Mouse (Mus musculus): ENCODE results near the gene Pts. TPM values are rescaled to one million over a fixed set of nuclear protein-coding genes. Genes with fewer than 3 reads are reported as not detected.

The Pts gene
- polyA plus RNA-seq, 1 experiment from 2014 or later: 91.8 TPM

- no peak for ATAC-seq (ENCODE audit: insufficient read depth, low FRiP score)
- H3K27me3 ChIP-seq (ENCODE audit: control insufficient read depth, insufficient read depth, low read length): no peaks in the 10 kb centered on the region
- H3K4me2 ChIP-seq (ENCODE audit: low read depth, low read length): no peak overlapping the region
- no peaks in the 10 kb centered on the region for H3K9me3 ChIP-seq (replicated peaks; ENCODE audit: control insufficient read depth, low read length)
- no peak overlapping the region for H3K9ac ChIP-seq (ENCODE audit: low read length)
- H3K36me3 ChIP-seq (ENCODE audit: control insufficient read depth, insufficient read depth, low read length): no peaks in the 10 kb centered on the region
- 59% methylated on average over 2 of the region's 2 CpGs for WGBS
- no peak overlapping the region for H3K27ac ChIP-seq (ENCODE audit: low read length)
- no peak overlapping the region for H3K4me3 ChIP-seq (replicated peaks; ENCODE audit: low read length)
- peaks cover 4% of the 10 kb centered on the region; the same call in 1 of the 2 replicates for H3K4me1 ChIP-seq (ENCODE audit: control insufficient read depth, insufficient read depth, low read length)
These were observed 36.9 kb downstream of the Pts start for GRCm38 (mm10) chr9:50491531-50492045.

DNA sequence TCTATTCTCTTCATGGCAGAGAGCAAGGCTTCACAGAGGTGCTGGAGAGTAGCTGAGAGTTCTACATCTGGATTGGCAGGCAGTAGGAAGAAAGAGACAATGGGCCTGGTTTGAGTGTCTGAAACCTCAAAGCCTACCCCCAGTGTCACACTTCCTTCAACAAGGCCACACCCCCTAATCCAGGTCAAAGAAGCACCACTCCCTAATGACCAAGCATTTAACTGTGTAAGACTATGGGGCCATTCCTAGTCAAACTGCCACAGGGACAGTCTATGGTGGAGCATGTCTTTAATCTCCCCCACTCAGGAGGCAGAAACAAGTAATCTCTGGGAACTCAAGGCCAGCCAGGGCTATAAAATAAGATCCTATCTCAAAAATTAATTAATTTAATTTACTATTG lies 37.7 kb downstream of the Pts start:
- Histone ChIP-seq H3K27ac (ENCODE audit: low read length) (no peak overlapping the region), H3K4me3 (replicated peaks; ENCODE audit: low read length) (no peak overlapping the region), H3K36me3 (ENCODE audit: control insufficient read depth, insufficient read depth, low read length) (no peaks in the 10 kb centered on the region), H3K4me2 (ENCODE audit: low read depth, low read length) (no peak overlapping the region), H3K9ac (ENCODE audit: low read length) (no peak overlapping the region), H3K27me3 (ENCODE audit: control insufficient read depth, insufficient read depth, low read length) (no peaks in the 10 kb centered on the region), H3K4me1 (ENCODE audit: control insufficient read depth, insufficient read depth, low read length) (no peaks in the 10 kb centered on the region; the same call in 1 of the 2 replicates), H3K9me3 (replicated peaks; ENCODE audit: control insufficient read depth, low read length) (no peaks in the 10 kb centered on the region)
- ATAC-seq (ENCODE audit: insufficient read depth, low FRiP score): no peak

DNA sequence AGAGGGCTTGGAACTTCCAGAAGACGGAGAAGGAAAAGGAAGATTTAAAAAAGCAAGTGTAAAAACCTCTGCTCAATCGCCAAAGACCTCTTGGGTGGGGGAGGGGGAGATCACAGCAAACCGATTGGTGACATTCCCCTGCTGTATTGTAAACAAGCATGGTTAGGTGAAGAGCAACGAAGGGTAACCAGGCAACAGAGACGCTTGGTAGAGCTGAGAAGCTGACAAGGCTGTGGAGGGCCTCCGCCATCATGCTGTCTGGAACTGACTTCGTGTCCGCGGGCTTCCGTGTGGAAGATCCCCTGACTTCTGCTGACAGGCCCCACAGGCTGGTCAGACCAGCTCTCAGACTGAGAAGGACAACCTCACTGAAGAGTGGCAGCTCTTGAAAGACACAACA lies 43.0 kb downstream of the Pts start:
- Histone ChIP-seq H3K9ac (ENCODE audit: low read length) (0 out of 2 replicates have a peak overlapping the region, but pooled peaks have one; percentile 8), H3K4me1 (ENCODE audit: control insufficient read depth, insufficient read depth, low read length) (no peaks in the 10 kb centered on the region; the same call in 1 of the 2 replicates), H3K27me3 (ENCODE audit: control insufficient read depth, insufficient read depth, low read length) (no peaks in the 10 kb centered on the region; the same call in 1 of the 2 replicates), H3K4me2 (ENCODE audit: low read depth, low read length) (peak overlapping the region; percentile 16), H3K27ac (ENCODE audit: low read length) (no peak overlapping the region), H3K36me3 (ENCODE audit: control insufficient read depth, insufficient read depth, low read length) (no peaks in the 10 kb centered on the region), H3K9me3 (replicated peaks; ENCODE audit: control insufficient read depth, low read length) (no peaks in the 10 kb centered on the region), H3K4me3 (replicated peaks; ENCODE audit: low read length) (no peak overlapping the region)
- ATAC-seq (ENCODE audit: insufficient read depth, low FRiP score): 0 out of 2 replicates have a peak, but pooled peaks have one; percentile 37
- WGBS: 14% methylated on average over 10 of the region's 10 CpGs

- no peak overlapping the region for H3K27ac ChIP-seq (ENCODE audit: low read length)
- no peaks in the 10 kb centered on the region; the same call in 1 of the 2 replicates for H3K27me3 ChIP-seq (ENCODE audit: control insufficient read depth, insufficient read depth, low read length)
- peaks cover 10% of the 10 kb centered on the region for H3K4me1 ChIP-seq (ENCODE audit: control insufficient read depth, insufficient read depth, low read length)
- H3K9ac ChIP-seq (ENCODE audit: low read length): no peak overlapping the region
- H3K9me3 ChIP-seq (replicated peaks; ENCODE audit: control insufficient read depth, low read length): no peaks in the 10 kb centered on the region
- no peak overlapping the region for H3K4me2 ChIP-seq (ENCODE audit: low read depth, low read length)
- H3K4me3 ChIP-seq (replicated peaks; ENCODE audit: low read length): no peak overlapping the region
- no peaks in the 10 kb centered on the region for H3K36me3 ChIP-seq (ENCODE audit: control insufficient read depth, insufficient read depth, low read length)
- WGBS: 83% methylated on average over 8 of the region's 8 CpGs
- ATAC-seq (ENCODE audit: insufficient read depth, low FRiP score): no peak
These were observed 45.8 kb downstream of the Pts start for GRCm38 (mm10) chr9:50482743-50483142.

GRCm38 (mm10) chr9:50479476-50479875 lies 49.0 kb downstream of the Pts start:
- no peak for ATAC-seq (ENCODE audit: insufficient read depth, low FRiP score)
- Histone ChIP-seq H3K4me1 (ENCODE audit: control insufficient read depth, insufficient read depth, low read length) (peaks cover 10% of the 10 kb centered on the region), H3K27ac (ENCODE audit: low read length) (0 out of 2 replicates have a peak overlapping the region, but pooled peaks have one; percentile 3), H3K4me3 (replicated peaks; ENCODE audit: low read length) (no peak overlapping the region), H3K9ac (ENCODE audit: low read length) (no peak overlapping the region), H3K9me3 (replicated peaks; ENCODE audit: control insufficient read depth, low read length) (no peaks in the 10 kb centered on the region), H3K4me2 (ENCODE audit: low read depth, low read length) (0 out of 2 replicates have a peak overlapping the region, but pooled peaks have one; percentile 13), H3K36me3 (ENCODE audit: control insufficient read depth, insufficient read depth, low read length) (no peaks in the 10 kb centered on the region), H3K27me3 (ENCODE audit: control insufficient read depth, insufficient read depth, low read length) (no peaks in the 10 kb centered on the region; the same call in 1 of the 2 replicates)
- whole genome bisulfite sequencing: 35% methylated on average over 8 of the region's 8 CpGs

GRCm38 (mm10) chr9:50478826-50479225 lies 49.7 kb downstream of the Pts start:
- Histone ChIP-seq H3K4me2 (ENCODE audit: low read depth, low read length) (0 out of 2 replicates have a peak overlapping the region, but pooled peaks have one; percentile 13), H3K4me3 (replicated peaks; ENCODE audit: low read length) (no peak overlapping the region), H3K27ac (ENCODE audit: low read length) (peak overlapping the region; percentile 23; the same call in 1 of the 2 replicates), H3K9me3 (replicated peaks; ENCODE audit: control insufficient read depth, low read length) (no peaks in the 10 kb centered on the region), H3K36me3 (ENCODE audit: control insufficient read depth, insufficient read depth, low read length) (no peaks in the 10 kb centered on the region), H3K9ac (ENCODE audit: low read length) (no peak overlapping the region), H3K27me3 (ENCODE audit: control insufficient read depth, insufficient read depth, low read length) (no peaks in the 10 kb centered on the region; the same call in 1 of the 2 replicates), H3K4me1 (ENCODE audit: control insufficient read depth, insufficient read depth, low read length) (peaks cover 10% of the 10 kb centered on the region)
- peak; percentile 64 for ATAC-seq (ENCODE audit: insufficient read depth, low FRiP score)
- WGBS: 10% methylated on average over 5 of the region's 5 CpGs

GRCm38 (mm10) chr9:50477270-50477669 lies 51.3 kb downstream of the Pts start:
- no peak overlapping the region for H3K4me3 ChIP-seq (replicated peaks; ENCODE audit: low read length)
- ATAC-seq (ENCODE audit: insufficient read depth, low FRiP score): no peak
- 86% methylated on average over 9 of the region's 9 CpGs for WGBS
- no peak overlapping the region for H3K27ac ChIP-seq (ENCODE audit: low read length)
- H3K36me3 ChIP-seq (ENCODE audit: control insufficient read depth, insufficient read depth, low read length): no peaks in the 10 kb centered on the region
- peaks cover 10% of the 10 kb centered on the region for H3K4me1 ChIP-seq (ENCODE audit: control insufficient read depth, insufficient read depth, low read length)
- no peaks in the 10 kb centered on the region for H3K27me3 ChIP-seq (ENCODE audit: control insufficient read depth, insufficient read depth, low read length)
- H3K4me2 ChIP-seq (ENCODE audit: low read depth, low read length): no peak overlapping the region
- no peak overlapping the region for H3K9ac ChIP-seq (ENCODE audit: low read length)
- H3K9me3 ChIP-seq (replicated peaks; ENCODE audit: control insufficient read depth, low read length): no peaks in the 10 kb centered on the region

- H3K27ac ChIP-seq (ENCODE audit: low read length): no peak overlapping the region
- peak; percentile 44; the same call in 1 of the 2 replicates for ATAC-seq (ENCODE audit: insufficient read depth, low FRiP score)
- no peak overlapping the region for H3K9ac ChIP-seq (ENCODE audit: low read length)
These were observed 51.9 kb downstream of the Pts start for GRCm38 (mm10) chr9:50476651-50477050.

DNA sequence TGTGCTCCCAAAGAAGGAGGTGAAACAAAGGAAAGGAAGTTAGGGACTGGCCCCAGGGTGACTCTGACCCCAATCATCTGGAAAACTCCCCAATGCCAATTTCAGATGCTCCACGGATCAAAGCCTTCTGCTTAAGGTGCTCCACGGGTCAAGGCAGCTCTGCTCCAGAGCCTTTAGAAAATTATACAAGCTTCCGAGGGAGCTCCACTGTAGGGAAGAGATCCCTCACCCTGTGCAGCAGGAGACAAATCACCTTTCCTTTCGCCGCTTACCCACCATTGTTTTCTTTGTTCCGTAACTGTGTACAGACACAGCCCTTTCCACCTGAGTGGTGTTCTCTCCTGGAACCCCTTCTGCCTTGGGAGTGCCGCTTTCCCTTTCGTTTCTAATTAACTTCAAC lies 52.8 kb downstream of the Pts start:
- H3K36me3 ChIP-seq (ENCODE audit: control insufficient read depth, insufficient read depth, low read length): no peaks in the 10 kb centered on the region
- no peak overlapping the region for H3K27ac ChIP-seq (ENCODE audit: low read length)
- peaks cover 13% of the 10 kb centered on the region for H3K4me1 ChIP-seq (ENCODE audit: control insufficient read depth, insufficient read depth, low read length)
- H3K27me3 ChIP-seq (ENCODE audit: control insufficient read depth, insufficient read depth, low read length): no peaks in the 10 kb centered on the region
- WGBS: 59% methylated on average over 8 of the region's 8 CpGs
- H3K9ac ChIP-seq (ENCODE audit: low read length): no peak overlapping the region
- no peak overlapping the region for H3K4me3 ChIP-seq (replicated peaks; ENCODE audit: low read length)
- peak overlapping the region; percentile 16 for H3K4me2 ChIP-seq (ENCODE audit: low read depth, low read length)
- no peaks in the 10 kb centered on the region for H3K9me3 ChIP-seq (replicated peaks; ENCODE audit: control insufficient read depth, low read length)
- no peak; the same call in 1 of the 2 replicates for ATAC-seq (ENCODE audit: insufficient read depth, low FRiP score)

More at GRCm38 (mm10) chr9:50476651-50477050, 51.9 kb downstream of the Pts start:
- no peak overlapping the region for H3K4me2 ChIP-seq (ENCODE audit: low read depth, low read length)
- H3K27me3 ChIP-seq (ENCODE audit: control insufficient read depth, insufficient read depth, low read length): no peaks in the 10 kb centered on the region
- H3K4me1 ChIP-seq (ENCODE audit: control insufficient read depth, insufficient read depth, low read length): peaks cover 10% of the 10 kb centered on the region
- no peak overlapping the region for H3K4me3 ChIP-seq (replicated peaks; ENCODE audit: low read length)
- no peaks in the 10 kb centered on the region for H3K9me3 ChIP-seq (replicated peaks; ENCODE audit: control insufficient read depth, low read length)
- 45% methylated on average over 7 of the region's 7 CpGs for WGBS
- no peaks in the 10 kb centered on the region for H3K36me3 ChIP-seq (ENCODE audit: control insufficient read depth, insufficient read depth, low read length)
